Mouse (Mus musculus): ENCODE data around the gene Vmn2r38.
"Not testable (repeated sequence)": the region's sequence is repeated elsewhere in the genome, so short reads cannot be mapped to it uniquely, and the experiment has no call there.

The Vmn2r38 gene

DNA sequence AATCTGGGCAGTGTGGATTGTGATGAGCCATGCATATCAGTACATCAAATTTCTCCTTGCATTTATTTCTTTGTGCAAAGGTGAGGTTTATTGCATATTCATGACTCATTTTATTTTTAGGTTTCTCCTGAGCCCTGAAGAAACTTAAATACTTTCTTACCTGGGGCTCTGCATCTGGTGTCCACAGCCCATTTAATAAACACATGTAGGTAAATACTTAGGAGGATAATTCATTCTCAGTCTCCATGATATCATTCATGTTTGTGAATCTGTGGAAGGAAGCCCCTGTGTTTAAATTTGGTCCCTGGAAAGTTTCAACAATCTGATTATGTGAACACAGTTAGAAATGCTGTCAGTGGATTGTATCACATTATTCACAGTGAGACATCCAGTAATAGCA, at the start of gene Vmn2r38:
Gene Vmn2r38, minus strand, starts transcription at position 101 of the 400 bp plus-strand sequence.
- not testable (repeated sequence) for DNase-seq (ENCODE audit: low spot score in 2 of 2)

- not testable (repeated sequence) for DNase-seq (ENCODE audit: low spot score in 2 of 2)
These were observed 32.3 kb downstream of the Vmn2r38 start for GRCm38 (mm10) chr7:9065353-9065752.

DNA sequence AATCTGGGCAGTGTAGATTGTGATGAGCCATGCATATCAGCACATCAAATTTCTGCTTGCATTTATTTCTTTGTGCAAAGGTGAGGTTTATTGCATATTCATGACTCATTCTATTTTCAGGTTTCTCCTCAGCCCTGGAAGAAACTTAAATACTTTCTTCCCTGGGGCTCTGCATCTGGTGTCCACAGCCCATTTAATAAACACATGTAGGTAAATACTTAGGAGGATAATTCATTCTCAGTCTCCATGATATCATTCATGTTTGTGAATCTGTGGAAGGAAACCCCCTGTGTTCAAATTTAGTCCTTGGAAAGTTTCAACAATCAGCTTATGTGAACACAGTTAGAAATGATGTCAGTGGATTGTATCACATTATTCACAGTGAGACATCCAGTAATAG, 67.0 kb downstream of the Vmn2r38 start, which contains the start of gene Vmn2r39:
Gene Vmn2r39, minus strand, starts transcription at position 101 of the 400 bp plus-strand sequence.
- not testable (repeated sequence) for DNase-seq (ENCODE audit: low spot score in 2 of 2)
